Mouse (Mus musculus) retina, embryonic 14.5 days (tissue): ENCODE measurements around the gene Ubr2.

Experiments used
- DNase-seq: peaks from one replicate; pipeline ENCODE4 v3.0.0-alpha.2; 2015; ENCODE audit warnings: low spot score

Gene Ubr2

GRCm38 (mm10) chr17:46926941-46927340 lies 83.4 kb downstream of the Ubr2 start:
- DNase-seq: no peak

- peak; percentile 36 for DNase-seq
These were observed 84.2 kb downstream of the Ubr2 start for GRCm38 (mm10) chr17:46926192-46926591.

GRCm38 (mm10) chr17:46920855-46921254 lies 89.5 kb downstream of the Ubr2 start:
- DNase-seq: peak; percentile 23

- DNase-seq: peak; percentile 10
These were observed 91.4 kb downstream of the Ubr2 start for GRCm38 (mm10) chr17:46918951-46919350.

GRCm38 (mm10) chr17:46915129-46915528 lies 95.2 kb downstream of the Ubr2 start:
- no peak for DNase-seq

GRCm38 (mm10) chr17:46912331-46912730 lies 98.0 kb downstream of the Ubr2 start:
- DNase-seq: peak; percentile 30

- no peak for DNase-seq
These were observed 100.2 kb downstream of the Ubr2 start, which contains the start of gene Prph2 for GRCm38 (mm10) chr17:46910186-46910585. Gene Prph2, plus strand, starts transcription at chr17:46910459.

- peak; percentile 92 for DNase-seq
These were observed 106.4 kb downstream of the Ubr2 start for GRCm38 (mm10) chr17:46903876-46904490.

GRCm38 (mm10) chr17:46900941-46901340 lies 109.4 kb downstream of the Ubr2 start:
- DNase-seq: no peak

- DNase-seq: no peak
These were observed 113.0 kb downstream of the Ubr2 start for GRCm38 (mm10) chr17:46897221-46897950.

GRCm38 (mm10) chr17:46895426-46895825 lies 114.9 kb downstream of the Ubr2 start:
- no peak for DNase-seq

GRCm38 (mm10) chr17:46890843-46891594 lies 119.3 kb downstream of the Ubr2 start:
- DNase-seq: no peak

- DNase-seq: peak; percentile 98
These were observed 120.1 kb downstream of the Ubr2 start, which contains the start of gene Tbcc for GRCm38 (mm10) chr17:46890116-46890815. Gene Tbcc, plus strand, starts transcription at chr17:46890684.

- peak; percentile 79 for DNase-seq
These were observed 120.8 kb downstream of the Ubr2 start for GRCm38 (mm10) chr17:46889450-46890084.

- peak; percentile 62 for DNase-seq
These were observed 121.7 kb downstream of the Ubr2 start for GRCm38 (mm10) chr17:46888511-46889212.

- no peak for DNase-seq
These were observed 124.3 kb downstream of the Ubr2 start for GRCm38 (mm10) chr17:46885910-46886643.

GRCm38 (mm10) chr17:46885218-46885909 lies 125.0 kb downstream of the Ubr2 start:
- no peak for DNase-seq

- no peak for DNase-seq
These were observed 125.6 kb downstream of the Ubr2 start for GRCm38 (mm10) chr17:46884766-46885165.

- no peak for DNase-seq
These were observed 127.2 kb downstream of the Ubr2 start for GRCm38 (mm10) chr17:46883107-46883506.

GRCm38 (mm10) chr17:46881728-46882127 lies 128.6 kb downstream of the Ubr2 start:
- DNase-seq: no peak
